Mouse (Mus musculus): ENCODE data around the gene Chn2. TPM values are rescaled to one million over a fixed set of nuclear protein-coding genes. Genes with fewer than 3 reads are reported as not detected.
A peak's percentile ranks its signal among the peaks of the same experiment; 100 is the strongest.

Chn2 gene
- polyA plus RNA-seq, 1 experiment from 2014 or later = 42.0 TPM

GRCm38 (mm10) chr6:54228874-54229273, 189.5 kb downstream of the Chn2 start:
- no peaks in the 10 kb centered on the region for H3K36me3 ChIP-seq (ENCODE audit: control insufficient read depth, insufficient read depth)
- H3K27me3 ChIP-seq (replicated peaks; ENCODE audit: control insufficient read depth, insufficient read depth, low read length) = no peaks in the 10 kb centered on the region
- H3K4me3 ChIP-seq (replicated peaks; ENCODE audit: low read length) = no peak overlapping the region
- H3K27ac ChIP-seq (ENCODE audit: low read length) = no peak overlapping the region
- H3K9ac ChIP-seq (replicated peaks; ENCODE audit: low read depth, low read length) = no peak overlapping the region
- H3K4me1 ChIP-seq (replicated peaks; ENCODE audit: control insufficient read depth, insufficient read depth, low read length) = peaks cover 5% of the 10 kb centered on the region
- no peaks in the 10 kb centered on the region for H3K9me3 ChIP-seq (ENCODE audit: control insufficient read depth, low read length)
- peak; percentile 68 for ATAC-seq
- 12% methylated on average over 2 of the region's 2 CpGs for WGBS
- H3K4me2 ChIP-seq (ENCODE audit: low read length) = no peak overlapping the region

GRCm38 (mm10) chr6:54231769-54232558, 192.6 kb downstream of the Chn2 start:
- Histone ChIP-seq H3K36me3 (ENCODE audit: control insufficient read depth, insufficient read depth) (no peaks in the 10 kb centered on the region), H3K4me1 (replicated peaks; ENCODE audit: control insufficient read depth, insufficient read depth, low read length) (peaks cover 5% of the 10 kb centered on the region), H3K9me3 (ENCODE audit: control insufficient read depth, low read length) (no peaks in the 10 kb centered on the region), H3K4me2 (ENCODE audit: low read length) (no peak overlapping the region), H3K27ac (ENCODE audit: low read length) (no peak overlapping the region), H3K27me3 (replicated peaks; ENCODE audit: control insufficient read depth, insufficient read depth, low read length) (no peaks in the 10 kb centered on the region), H3K4me3 (replicated peaks; ENCODE audit: low read length) (no peak overlapping the region), H3K9ac (replicated peaks; ENCODE audit: low read depth, low read length) (no peak overlapping the region)
- WGBS = 82% methylated on average over 13 of the region's 13 CpGs
- ATAC-seq = no peak

GRCm38 (mm10) chr6:54236441-54236840, 197.1 kb downstream of the Chn2 start:
- no peak overlapping the region for H3K4me2 ChIP-seq (ENCODE audit: low read length)
- H3K4me3 ChIP-seq (replicated peaks; ENCODE audit: low read length) = no peak overlapping the region
- WGBS = 82% methylated on average over 9 of the region's 9 CpGs
- ATAC-seq = no peak
- no peaks in the 10 kb centered on the region for H3K9me3 ChIP-seq (ENCODE audit: control insufficient read depth, low read length)
- no peaks in the 10 kb centered on the region for H3K27me3 ChIP-seq (replicated peaks; ENCODE audit: control insufficient read depth, insufficient read depth, low read length)
- no peak overlapping the region for H3K9ac ChIP-seq (replicated peaks; ENCODE audit: low read depth, low read length)
- no peaks in the 10 kb centered on the region for H3K4me1 ChIP-seq (replicated peaks; ENCODE audit: control insufficient read depth, insufficient read depth, low read length)
- H3K36me3 ChIP-seq (ENCODE audit: control insufficient read depth, insufficient read depth) = no peaks in the 10 kb centered on the region
- no peak overlapping the region for H3K27ac ChIP-seq (ENCODE audit: low read length)

- no peak overlapping the region for H3K27ac ChIP-seq (ENCODE audit: low read length)
- 79% methylated on average over 5 of the region's 5 CpGs for WGBS
- no peak for ATAC-seq
- no peak overlapping the region for H3K4me3 ChIP-seq (replicated peaks; ENCODE audit: low read length)
- no peak overlapping the region for H3K9ac ChIP-seq (replicated peaks; ENCODE audit: low read depth, low read length)
- H3K4me1 ChIP-seq (replicated peaks; ENCODE audit: control insufficient read depth, insufficient read depth, low read length) = 0 out of 2 replicates have a peak, but pooled peaks cover 2% of the 10 kb centered on the region
- no peaks in the 10 kb centered on the region for H3K9me3 ChIP-seq (ENCODE audit: control insufficient read depth, low read length)
- H3K4me2 ChIP-seq (ENCODE audit: low read length) = 0 out of 2 replicates have a peak overlapping the region, but pooled peaks have one; percentile 2
- H3K27me3 ChIP-seq (replicated peaks; ENCODE audit: control insufficient read depth, insufficient read depth, low read length) = no peaks in the 10 kb centered on the region
- no peaks in the 10 kb centered on the region for H3K36me3 ChIP-seq (ENCODE audit: control insufficient read depth, insufficient read depth)
These were observed 202.4 kb downstream of the Chn2 start for GRCm38 (mm10) chr6:54241761-54242160.

GRCm38 (mm10) chr6:54242286-54242685, 202.9 kb downstream of the Chn2 start:
- WGBS = 66% methylated on average over 9 of the region's 9 CpGs
- H3K27ac ChIP-seq (ENCODE audit: low read length) = no peak overlapping the region
- H3K4me3 ChIP-seq (replicated peaks; ENCODE audit: low read length) = no peak overlapping the region
- ATAC-seq = no peak; the same call in 1 of the 2 replicates
- 0 out of 2 replicates have a peak, but pooled peaks cover 2% of the 10 kb centered on the region for H3K4me1 ChIP-seq (replicated peaks; ENCODE audit: control insufficient read depth, insufficient read depth, low read length)
- no peaks in the 10 kb centered on the region for H3K9me3 ChIP-seq (ENCODE audit: control insufficient read depth, low read length)
- H3K27me3 ChIP-seq (replicated peaks; ENCODE audit: control insufficient read depth, insufficient read depth, low read length) = no peaks in the 10 kb centered on the region
- no peaks in the 10 kb centered on the region for H3K36me3 ChIP-seq (ENCODE audit: control insufficient read depth, insufficient read depth)
- no peak overlapping the region for H3K9ac ChIP-seq (replicated peaks; ENCODE audit: low read depth, low read length)
- H3K4me2 ChIP-seq (ENCODE audit: low read length) = 0 out of 2 replicates have a peak overlapping the region, but pooled peaks have one; percentile 2

- ATAC-seq = no peak
- H3K36me3 ChIP-seq (ENCODE audit: control insufficient read depth, insufficient read depth) = no peaks in the 10 kb centered on the region
- no peak overlapping the region for H3K27ac ChIP-seq (ENCODE audit: low read length)
- H3K27me3 ChIP-seq (replicated peaks; ENCODE audit: control insufficient read depth, insufficient read depth, low read length) = no peaks in the 10 kb centered on the region
- H3K4me3 ChIP-seq (replicated peaks; ENCODE audit: low read length) = no peak overlapping the region
- 72% methylated on average over 8 of the region's 8 CpGs for WGBS
- no peak overlapping the region for H3K4me2 ChIP-seq (ENCODE audit: low read length)
- H3K9ac ChIP-seq (replicated peaks; ENCODE audit: low read depth, low read length) = no peak overlapping the region
- no peaks in the 10 kb centered on the region for H3K4me1 ChIP-seq (replicated peaks; ENCODE audit: control insufficient read depth, insufficient read depth, low read length)
- H3K9me3 ChIP-seq (ENCODE audit: control insufficient read depth, low read length) = no peaks in the 10 kb centered on the region
These were observed 209.2 kb downstream of the Chn2 start for GRCm38 (mm10) chr6:54248354-54249252.

GRCm38 (mm10) chr6:54251401-54252191, 212.2 kb downstream of the Chn2 start:
- Histone ChIP-seq H3K4me3 (replicated peaks; ENCODE audit: low read length) (no peak overlapping the region), H3K4me2 (ENCODE audit: low read length) (no peak overlapping the region), H3K4me1 (replicated peaks; ENCODE audit: control insufficient read depth, insufficient read depth, low read length) (peaks cover 5% of the 10 kb centered on the region; the same call in 1 of the 2 replicates), H3K36me3 (ENCODE audit: control insufficient read depth, insufficient read depth) (no peaks in the 10 kb centered on the region), H3K9ac (replicated peaks; ENCODE audit: low read depth, low read length) (no peak overlapping the region), H3K9me3 (ENCODE audit: control insufficient read depth, low read length) (no peaks in the 10 kb centered on the region), H3K27ac (ENCODE audit: low read length) (no peak overlapping the region), H3K27me3 (replicated peaks; ENCODE audit: control insufficient read depth, insufficient read depth, low read length) (no peaks in the 10 kb centered on the region)
- no peak for ATAC-seq
- WGBS = 51% methylated on average over 17 of the region's 17 CpGs

GRCm38 (mm10) chr6:54253206-54253605, 213.9 kb downstream of the Chn2 start:
- Histone ChIP-seq H3K4me1 (replicated peaks; ENCODE audit: control insufficient read depth, insufficient read depth, low read length) (peaks cover 5% of the 10 kb centered on the region; the same call in 1 of the 2 replicates), H3K27ac (ENCODE audit: low read length) (no peak overlapping the region), H3K4me2 (ENCODE audit: low read length) (no peak overlapping the region), H3K9ac (replicated peaks; ENCODE audit: low read depth, low read length) (no peak overlapping the region), H3K27me3 (replicated peaks; ENCODE audit: control insufficient read depth, insufficient read depth, low read length) (no peaks in the 10 kb centered on the region), H3K36me3 (ENCODE audit: control insufficient read depth, insufficient read depth) (no peaks in the 10 kb centered on the region), H3K4me3 (replicated peaks; ENCODE audit: low read length) (no peak overlapping the region), H3K9me3 (ENCODE audit: control insufficient read depth, low read length) (no peaks in the 10 kb centered on the region)
- ATAC-seq = no peak
- 63% methylated on average over 5 of the region's 5 CpGs for WGBS
